Mouse (Mus musculus): ENCODE data around the gene Ube2i.

GRCm38 (mm10) chr17:25270795-25271335 is 3.6 kb downstream of the Ube2i start:
- TF ChIP-seq POLR2A (IDR thresholded peaks at IDR 0.05; ENCODE audit: borderline replicate concordance, insufficient read depth, low read length) (no peak), CTCF (IDR thresholded peaks at IDR 0.05; ENCODE audit: borderline replicate concordance, insufficient read depth, low read depth, low read length) (no peak)
